Mouse (Mus musculus) lung, postnatal 0 days (tissue): ENCODE measurements around the gene Tmem267.

Experiments
- CTCF ChIP-seq: IDR thresholded peaks from 2 replicates; pipeline ENCODE4 v1.5.1; 2016; ENCODE audit warnings: antibody characterized with exemption, mild to moderate bottlenecking
- EP300 ChIP-seq: IDR thresholded peaks from 2 replicates; pipeline ENCODE4 v1.6.1; 2016; ENCODE audit warnings: antibody characterized with exemption, mild to moderate bottlenecking, control low read depth

DNA sequence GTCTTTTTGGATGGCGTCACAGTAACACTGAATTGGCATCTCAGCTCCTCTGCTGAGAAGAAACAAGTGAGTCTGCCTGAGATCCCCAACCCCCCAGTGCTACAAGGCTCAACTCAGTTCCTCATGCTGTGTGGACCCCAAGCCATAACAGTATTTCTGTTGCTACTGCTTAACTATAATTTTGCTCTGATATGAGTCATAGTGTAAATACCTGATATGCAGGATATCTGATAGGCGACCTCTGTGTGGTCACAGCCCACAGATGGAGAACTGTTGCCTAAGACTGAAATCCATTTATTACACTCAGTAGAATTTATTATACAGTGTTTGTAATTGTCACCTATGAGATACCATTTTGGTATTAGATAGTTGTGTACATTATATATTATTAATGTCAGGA, 10.1 kb upstream of the Tmem267 start:
- TF ChIP-seq CTCF (no peak), EP300 (no peak)
